Mouse (Mus musculus) monocyte, adult 59 days (primary cell): ENCODE results near the gene Baz2a. TPM values are rescaled to one million over a fixed set of nuclear protein-coding genes. Genes with fewer than 3 reads are reported as not detected.

ENCODE experiments used
- total RNA-seq, 2 experiments: library from RNA; stranded (reverse); gene quantifications; one replicate each; pipeline ENCODE4 v1.2.4; 2023

Gene Baz2a
- 100 to 1,000 TPM; 107 to 114 TPM for total RNA-seq

GRCm38 (mm10) chr10:128091564-128092505 is at the start of gene Baz2a:
Gene Baz2a (plus strand): TSS chr10:128091577.

DNA sequence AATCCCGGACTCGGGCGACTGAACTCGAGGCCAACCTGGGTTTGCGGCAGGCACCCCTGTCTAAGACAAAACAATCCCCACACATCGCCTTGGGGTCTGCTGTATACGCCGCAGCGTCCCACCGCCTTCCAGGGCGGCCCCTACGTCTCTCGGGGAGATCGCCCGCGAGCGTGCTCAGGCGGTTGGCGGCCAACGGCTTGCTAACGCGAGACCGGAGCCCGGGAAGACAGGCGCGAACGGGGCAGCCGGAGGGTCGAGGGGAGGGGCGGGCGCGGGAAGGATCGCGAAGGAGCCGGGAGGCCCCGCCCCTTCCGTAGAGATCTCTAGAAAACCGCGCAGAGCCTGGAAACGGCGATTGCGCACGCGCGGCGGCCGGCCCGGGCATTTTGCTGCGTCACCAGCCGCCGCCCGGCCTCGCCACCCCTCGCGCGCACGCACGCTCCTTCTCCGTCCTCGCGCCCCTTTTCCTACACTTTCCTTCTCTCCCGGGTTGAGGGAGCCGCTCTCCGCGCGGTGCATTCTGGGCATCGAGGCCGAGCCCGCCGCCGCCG is 32.7 kb upstream of the Baz2a start, which contains the start of gene Ptges3:
Gene Ptges3 (plus strand): TSS at position 354 of the 551 bp plus-strand sequence.

DNA sequence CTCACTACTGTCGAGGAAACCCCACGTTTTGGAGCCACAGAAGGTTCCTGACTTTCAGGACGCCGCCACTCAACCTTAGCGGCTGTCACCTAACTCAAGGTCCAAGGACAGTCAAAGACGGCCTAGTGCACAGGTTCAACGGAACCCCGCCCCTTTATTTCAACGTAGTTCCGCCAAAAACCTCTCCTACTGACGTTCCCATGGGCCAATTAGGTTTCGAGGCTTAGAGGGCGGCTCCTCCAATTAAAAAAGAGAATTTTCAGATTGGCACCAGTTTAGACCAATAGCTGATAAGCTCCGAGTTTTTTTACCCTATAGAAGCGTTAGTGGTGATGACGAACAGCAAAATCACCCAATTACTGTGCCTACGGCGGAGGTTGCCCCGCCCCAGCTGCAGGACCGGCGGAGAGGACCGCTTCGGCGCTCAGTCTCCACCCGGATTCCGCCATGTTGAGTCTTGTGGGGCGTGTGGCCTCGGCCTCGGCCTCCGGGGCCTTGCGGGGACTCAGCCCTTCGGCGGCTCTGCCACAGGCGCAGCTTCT is 8.4 kb upstream of the Baz2a start, which contains the start of gene Atp5b:
Gene Atp5b (plus strand): TSS at position 394 of the 542 bp plus-strand sequence.

Other genes starting within 250 kb of the Baz2a start
- not detected for gene Rdh19, start 241.6 kb upstream of the Baz2a start, total RNA-seq
- not detected for gene Rdh16f2, start 225.1 kb upstream of the Baz2a start, total RNA-seq
- gene Rdh7, start 202.8 kb upstream of the Baz2a start, total RNA-seq = not detected
- not detected for gene Sdr9c7, start 193.1 kb upstream of the Baz2a start, total RNA-seq
- not detected for gene Hsd17b6, start 84.0 kb upstream of the Baz2a start, total RNA-seq
- 1 to 10 TPM; 2.9 to 3.5 TPM for gene Prim1, start 76.4 kb upstream of the Baz2a start, total RNA-seq
- 100 to 1,000 TPM; 568 to 584 TPM for gene Naca, start 56.0 kb upstream of the Baz2a start, total RNA-seq
- 100 to 1,000 TPM; 107 to 108 TPM for gene Ptges3, start 32.6 kb upstream of the Baz2a start, total RNA-seq
- 100 to 1,000 TPM; 488 to 502 TPM for gene Atp5b, start 8.3 kb upstream of the Baz2a start, total RNA-seq
- gene Rbms2, start 88.7 kb downstream of the Baz2a start, total RNA-seq = 10 to 100 TPM; 23.0 to 27.1 TPM
- not detected for gene Gls2, start 102.9 kb downstream of the Baz2a start, total RNA-seq
- 1 to 10 TPM; 8.9 to 9.2 TPM for gene Spryd4, start 120.2 kb downstream of the Baz2a start, total RNA-seq
- gene Mip, start 134.3 kb downstream of the Baz2a start, total RNA-seq = not detected
- gene Timeless, start 140.5 kb downstream of the Baz2a start, total RNA-seq = 1 to 10 TPM; 4.3 to 4.9 TPM
- not detected for gene Apon, start 162.5 kb downstream of the Baz2a start, total RNA-seq
- not detected for gene Apof, start 177.1 kb downstream of the Baz2a start, total RNA-seq
- gene Stat2, start 179.0 kb downstream of the Baz2a start, total RNA-seq = 100 to 1,000 TPM in 1 of 2 experiments, 10 to 100 TPM in 1; 93.6 to 100 TPM
- not detected for gene Il23a, start 207.2 kb downstream of the Baz2a start, total RNA-seq
- 10 to 100 TPM; 30.6 to 31.6 TPM for gene Pan2, start 211.8 kb downstream of the Baz2a start, total RNA-seq
- gene Cnpy2, start 230.9 kb downstream of the Baz2a start, total RNA-seq = 10 to 100 TPM; 39.9 to 48.2 TPM
- gene Cs, start 246.2 kb downstream of the Baz2a start, total RNA-seq = 100 to 1,000 TPM; 101 to 110 TPM